Mouse (Mus musculus) embryonic facial prominence, embryonic 12.5 days (tissue): Measurements from ENCODE around the gene Scrn3. TPM values are rescaled to one million over a fixed set of nuclear protein-coding genes. Genes with fewer than 3 reads are reported as not detected.

Experiments
- polyA plus RNA-seq: library from polyadenylated mRNA; unstranded; fragments of >200 nt; fragmentation: Nextera tagmentation; extraction: Ambion mirVana; gene quantifications from 2 replicates; pipeline ENCODE4 v1.2.1, GENCODE M21; 2016

The Scrn3 gene
- polyA plus RNA-seq, 1 experiment from 2014 or later, result 16.2 TPM

Other genes starting within 250 kb of the Scrn3 start
- gene Ola1, start 93.7 kb upstream of the Scrn3 start, polyA plus RNA-seq, result 106 and 108 TPM in 2 replicates
- 0.90 and 1.6 TPM in 2 replicates for gene Sp9, start 40.7 kb upstream of the Scrn3 start, polyA plus RNA-seq
- gene Cir1, start 100 bp downstream of the Scrn3 start, polyA plus RNA-seq, result 26.8 and 29.7 TPM in 2 replicates
- gene Gpr155, start 74.0 kb downstream of the Scrn3 start, polyA plus RNA-seq, result 7.1 and 7.5 TPM in 2 replicates
- gene Wipf1, start 217.1 kb downstream of the Scrn3 start, polyA plus RNA-seq, result 14.1 and 14.5 TPM in 2 replicates